Mouse (Mus musculus): ENCODE measurements around the gene Sh2b1.

DNA sequence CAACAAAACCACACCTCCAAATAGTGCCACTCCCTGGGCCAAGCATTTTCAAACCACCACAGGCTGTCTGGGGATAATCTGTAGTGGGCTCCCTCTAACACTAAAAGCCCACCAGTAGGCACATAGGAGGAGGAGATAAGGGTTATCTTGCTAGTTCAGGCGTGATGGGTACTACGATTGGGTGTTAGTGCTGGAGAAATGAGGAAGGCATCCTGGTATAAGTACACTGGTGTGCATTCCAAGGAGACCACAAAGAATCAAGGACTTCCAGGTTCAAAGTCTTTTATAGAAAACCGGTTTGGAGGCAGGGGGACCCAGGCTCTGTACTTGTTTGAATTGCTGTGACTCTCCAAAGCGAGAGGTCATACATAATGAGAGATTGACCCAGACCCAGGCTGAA is 47.1 kb downstream of the Sh2b1 start:
- TF ChIP-seq GATA1 (IDR thresholded peaks at IDR 0.05; ENCODE audit: low read length) (no peak), TAL1 (IDR thresholded peaks at IDR 0.05; ENCODE audit: low read length) (no peak)

Data from erythroblast, embryonic 14.5 days (primary cell).